Mouse (Mus musculus) induced T-regulatory cell, adult 2 months (primary cell): Measurements from ENCODE around the gene Ubp1.

Experiments
- DNase-seq: peaks from one replicate; pipeline ENCODE4 v3.0.0-alpha.2; 2012; ENCODE audit warnings: low read depth

The Ubp1 gene

DNA sequence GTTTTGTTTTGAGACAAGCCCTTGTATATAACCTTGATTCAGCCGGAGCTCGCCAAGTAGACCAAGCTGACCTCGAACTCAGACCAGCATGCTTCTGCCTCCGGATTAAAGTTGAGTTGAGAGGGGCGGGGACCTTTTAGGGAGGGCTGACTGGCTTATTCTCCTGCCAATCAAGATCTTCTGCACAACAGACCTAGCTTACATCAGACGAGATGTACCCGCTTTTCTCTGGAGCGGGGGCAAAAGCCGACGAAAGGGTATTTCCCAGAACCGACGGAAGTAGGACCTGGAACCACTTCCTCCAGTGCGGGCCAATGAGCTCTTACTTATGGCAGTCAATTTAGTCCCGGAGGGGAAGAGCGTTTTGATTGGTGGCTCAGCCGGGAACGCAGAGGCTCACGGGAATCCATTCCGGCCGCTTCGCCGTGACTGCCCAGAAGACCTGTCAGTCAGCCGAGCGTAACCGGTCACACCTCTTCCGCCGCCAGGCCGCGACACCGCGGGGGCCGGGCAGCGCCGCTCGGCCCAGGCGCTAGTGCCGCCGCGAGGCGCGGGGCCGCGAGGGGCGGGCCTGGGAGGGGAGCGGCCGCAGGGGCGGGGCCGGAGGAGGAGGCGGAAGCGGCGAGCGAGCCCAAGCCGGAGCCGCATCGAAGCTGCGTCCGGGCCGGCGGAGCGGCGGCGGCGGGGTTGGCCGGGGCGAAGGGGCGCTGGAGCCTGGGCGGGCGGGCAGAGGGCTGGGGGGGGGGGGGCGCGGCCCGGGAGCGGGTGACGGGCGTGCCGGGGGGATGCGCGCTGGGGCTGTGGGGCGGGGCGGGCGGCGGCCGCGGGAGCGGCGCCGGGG lies at the start of gene Ubp1:
Gene Ubp1, plus strand, starts transcription at position 401 of the 841 bp plus-strand sequence.
- DNase-seq = peak; percentile 97

GRCm38 (mm10) chr9:113894903-113895302 lies 35.8 kb upstream of the Ubp1 start:
- DNase-seq = no peak

- no peak for DNase-seq
Measured at GRCm38 (mm10) chr9:113903136-113903535, 27.6 kb upstream of the Ubp1 start.

DNA sequence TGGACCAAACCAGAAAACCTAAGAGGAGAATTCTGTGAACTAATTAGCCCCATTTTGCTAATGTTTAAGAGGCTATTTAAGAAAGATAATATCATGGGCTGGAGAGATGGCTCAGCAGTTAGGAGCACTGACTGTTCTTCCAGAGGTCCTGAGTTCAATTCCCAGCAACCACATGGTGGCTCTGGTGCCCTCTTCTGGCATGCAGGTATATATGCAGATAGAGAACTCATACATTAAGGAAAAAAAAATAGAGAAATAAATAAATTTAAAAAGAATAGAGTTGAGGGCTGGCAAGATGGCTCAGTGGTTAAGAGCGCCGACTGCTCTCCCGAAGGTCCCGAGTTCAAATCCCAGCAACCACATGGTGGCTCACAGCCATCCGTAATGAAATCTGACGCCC lies 26.4 kb upstream of the Ubp1 start:
- peak; percentile 20 for DNase-seq

- no peak for DNase-seq
Measured at GRCm38 (mm10) chr9:113915789-113916188, 14.9 kb upstream of the Ubp1 start.

DNA sequence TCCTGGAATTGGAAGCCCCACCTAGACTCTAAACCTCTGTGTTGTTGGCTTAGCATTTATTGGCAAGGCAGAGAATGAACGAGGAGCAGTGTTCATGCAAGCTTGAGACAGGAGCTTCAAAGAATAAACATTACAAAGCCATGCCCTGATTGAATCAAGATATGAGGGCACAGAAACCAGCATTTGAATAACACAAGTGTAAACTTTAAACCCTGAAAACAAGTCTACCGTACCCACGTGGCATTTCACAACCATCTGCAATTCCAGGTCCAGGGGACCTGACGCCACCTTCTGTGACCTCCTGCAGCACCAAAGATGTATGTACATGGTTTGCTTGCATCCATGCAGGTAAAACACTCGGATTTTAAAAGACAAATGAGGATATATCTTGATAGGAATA lies 8.1 kb upstream of the Ubp1 start:
- no peak for DNase-seq

GRCm38 (mm10) chr9:113924883-113925282 lies 5.9 kb upstream of the Ubp1 start:
- DNase-seq = no peak

GRCm38 (mm10) chr9:113928591-113928990 lies 2.1 kb upstream of the Ubp1 start:
- DNase-seq = no peak

DNA sequence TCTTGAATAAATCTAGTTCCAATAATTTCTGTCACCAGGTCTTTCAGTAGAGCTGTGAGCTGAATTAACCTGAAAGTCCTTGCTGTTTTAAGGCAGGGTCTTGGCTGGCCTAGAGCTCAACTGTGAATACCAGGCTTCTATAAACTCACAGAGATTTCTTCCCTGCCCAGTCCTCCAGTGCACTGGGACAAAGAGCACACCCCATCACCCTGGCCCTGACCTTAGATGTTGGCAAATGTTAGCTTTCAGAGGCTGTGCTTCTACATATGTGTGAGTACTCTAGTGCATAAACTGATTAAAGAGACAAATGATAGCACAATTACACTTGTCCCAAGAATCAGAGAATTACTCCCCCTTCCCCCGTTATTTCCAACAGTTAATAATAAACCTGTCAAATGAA lies 1.1 kb upstream of the Ubp1 start:
- no peak for DNase-seq

GRCm38 (mm10) chr9:113931375-113932099 lies 803 bp downstream of the Ubp1 start:
- DNase-seq = peak; percentile 52

- peak; percentile 56 for DNase-seq
Measured at GRCm38 (mm10) chr9:113932100-113932470, 1.4 kb downstream of the Ubp1 start.

- no peak for DNase-seq
Measured at GRCm38 (mm10) chr9:113932501-113932900, 1.8 kb downstream of the Ubp1 start.

DNA sequence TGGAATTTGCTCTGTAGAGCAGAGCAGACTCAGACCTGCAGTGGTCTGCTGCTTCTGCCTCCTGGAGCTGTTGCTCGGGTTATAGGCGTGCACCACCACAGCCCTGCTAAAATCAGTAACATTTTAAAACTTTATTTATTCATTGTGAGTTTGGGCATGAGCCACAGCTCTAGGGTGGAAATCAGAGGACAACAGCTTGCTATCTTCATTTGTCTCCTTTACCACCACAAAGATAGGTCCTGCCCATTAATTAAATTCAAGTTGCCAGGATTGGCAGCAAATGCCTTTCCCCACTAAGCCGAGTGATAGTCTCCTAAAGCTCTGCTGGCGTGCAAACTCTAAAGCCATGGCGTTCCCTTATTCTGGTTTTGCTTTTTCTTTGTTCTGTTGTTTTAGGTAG lies 4.9 kb downstream of the Ubp1 start:
- no peak for DNase-seq

- DNase-seq = no peak
Measured at GRCm38 (mm10) chr9:113939063-113939850, 8.5 kb downstream of the Ubp1 start.

DNA sequence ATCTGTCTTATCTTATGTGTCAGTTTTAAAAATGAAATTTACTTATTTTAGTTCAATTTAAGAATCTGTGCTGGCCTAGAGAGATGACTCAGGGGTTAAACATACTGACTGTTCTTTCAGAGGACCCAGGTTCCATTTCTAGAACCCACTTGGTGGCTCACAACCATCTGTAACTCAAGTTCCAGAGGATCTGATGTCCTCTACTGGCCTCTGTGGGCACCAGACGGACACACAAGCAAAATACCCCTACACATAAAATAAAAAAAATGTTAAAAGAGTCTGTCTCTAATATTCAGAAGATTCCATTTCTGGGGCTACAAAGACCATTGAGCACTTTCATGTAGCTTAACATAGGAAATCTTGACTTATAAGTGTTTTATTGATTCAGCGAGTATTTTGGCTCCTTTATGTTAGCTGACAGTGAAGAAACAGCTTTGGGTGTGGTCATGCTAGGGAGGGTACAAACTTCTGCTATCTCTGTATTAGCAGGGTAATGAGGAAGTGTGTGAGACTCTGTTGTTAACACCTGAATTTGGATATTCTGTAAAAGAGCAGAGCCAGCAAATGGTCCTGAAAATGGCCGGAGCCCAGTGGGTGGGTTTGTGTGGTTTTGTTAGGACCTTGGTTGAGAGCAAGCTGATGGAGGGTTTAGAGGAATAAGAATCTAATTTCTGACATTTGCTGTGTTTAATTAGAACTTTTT lies 10.5 kb downstream of the Ubp1 start:
- DNase-seq = no peak

GRCm38 (mm10) chr9:113943372-113943771 lies 12.6 kb downstream of the Ubp1 start:
- no peak for DNase-seq

- no peak for DNase-seq
Measured at GRCm38 (mm10) chr9:113947216-113947615, 16.5 kb downstream of the Ubp1 start.

- DNase-seq = no peak
Measured at GRCm38 (mm10) chr9:113957777-113958176, 27.0 kb downstream of the Ubp1 start.

- no peak for DNase-seq
Measured at GRCm38 (mm10) chr9:113963718-113964117, 33.0 kb downstream of the Ubp1 start.

GRCm38 (mm10) chr9:113964415-113964814 lies 33.7 kb downstream of the Ubp1 start:
- DNase-seq = no peak

DNA sequence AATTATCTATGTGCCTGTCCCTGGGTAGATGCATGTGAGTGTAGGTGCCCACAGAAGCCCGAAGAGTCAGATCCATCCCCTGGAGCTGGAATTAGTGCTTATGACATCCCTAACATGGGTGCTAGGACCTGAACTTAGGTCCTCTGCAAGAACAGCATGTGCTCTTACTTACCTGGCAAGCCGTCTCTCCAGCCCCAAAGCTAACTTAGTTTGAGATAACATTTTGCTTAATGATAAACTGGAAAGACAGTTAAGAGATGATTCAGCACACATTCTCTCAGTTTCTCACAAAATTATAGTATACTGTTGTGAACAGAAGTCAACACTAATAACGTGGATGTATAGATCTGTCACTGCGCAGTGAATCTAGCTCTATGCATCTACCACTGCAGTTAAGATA lies 36.1 kb downstream of the Ubp1 start:
- no peak for DNase-seq

GRCm38 (mm10) chr9:113968967-113969366 lies 38.2 kb downstream of the Ubp1 start:
- DNase-seq = no peak
